Mouse (Mus musculus) embryonic stem cell, embryonic (primary cell): ENCODE data around the gene Ofd1.

Source experiments
- CTCF ChIA-PET, 4 experiments: fragments of 300-600 bp in 2 of 4; fragments of 350-600 bp in 2 of 4; sonication (Branson Sonifier 250); formaldehyde crosslinking; loops; one replicate each; lab custom pipeline; 2022; ENCODE audit warnings: inconsistent platforms in 2 of 4; lab: Charles Lee
- POLR2A ChIA-PET, 4 experiments: fragments of 300-600 bp in 2 of 4; fragments of 350-600 bp in 2 of 4; sonication (Branson Sonifier 250); formaldehyde crosslinking; loops; one replicate each; lab custom pipeline; 2022; ENCODE audit warnings: antibody characterized with exemption in 4 of 4, inconsistent platforms in 1 of 4; lab: Charles Lee

Gene Ofd1

GRCm38 (mm10) chrX:166440616-166441063 lies at the start of gene Ofd1:
TSS of gene Ofd1 (minus strand) at chrX:166440704.
- CTCF ChIA-PET = interaction anchor here in 1 of 4 experiments (0.6 to 1.4 kb wide), 2 partner anchors 25 to 215 kb away, joined by 3 read pairs; no protein-coding TSS in a partner anchor

GRCm38 (mm10) chrX:166479365-166479983 lies 39.0 kb upstream of the Ofd1 start, which contains the start of gene Rab9:
TSS of gene Rab9 (minus strand) at chrX:166479867.
- ChIA-PET POLR2A (interaction anchor here in 3 of 4 experiments (0.5 to 3.0 kb wide), 59 partner anchors 9 to 1219 kb away, joined by 3 to 54 read pairs (median 5); partner anchors contain the start of genes Ofd1 (in 3 of the 3), Trappc2 (in 3 of the 3) and Gemin8 (in 2 of the 3)), CTCF (interaction anchor here in 1 of 4 experiments (0.5 to 1.2 kb wide), 3 partner anchors 9 to 754 kb away, joined by 3 read pairs; no protein-coding TSS in a partner anchor)

More at GRCm38 (mm10) chrX:166440616-166441063, at the start of gene Ofd1:
- POLR2A ChIA-PET = interaction anchor here (0.6 to 3.2 kb wide), 65 partner anchors 9 to 1864 kb away, joined by 3 to 54 read pairs (median 4); partner anchors contain the start of genes Rab9 (in 3 of the 4), Tceanc (in 2 of the 4), Gemin8 (in 1 of the 4) and Tmsb4x (in 1 of the 4)

GRCm38 (mm10) chrX:166478631-166479364 lies 38.3 kb upstream of the Ofd1 start:
- CTCF ChIA-PET = interaction anchor here in 1 of 4 experiments (1.0 to 1.2 kb wide), 2 partner anchors 8 to 33 kb away, joined by 3 read pairs; no protein-coding TSS in a partner anchor
- POLR2A ChIA-PET = interaction anchor here in 3 of 4 experiments (0.6 to 3.0 kb wide), 40 partner anchors 8 to 731 kb away, joined by 3 to 54 read pairs (median 6); partner anchors contain the start of genes Ofd1 (in 3 of the 3), Trappc2 (in 3 of the 3) and Gemin8 (in 2 of the 3)

- CTCF ChIA-PET = no interaction called here
- POLR2A ChIA-PET = interaction anchor here in 2 of 4 experiments (0.6 to 1.6 kb wide), 2 partner anchors 37 to 44 kb away, joined by 3 to 7 read pairs; partner anchors contain the start of genes Ofd1 (in 1 of the 2) and Trappc2 (in 1 of the 2)
Observed at GRCm38 (mm10) chrX:166477393-166477792, 36.9 kb upstream of the Ofd1 start.

GRCm38 (mm10) chrX:166472612-166473011 lies 32.1 kb upstream of the Ofd1 start:
- ChIA-PET CTCF (no interaction called here), POLR2A (interaction anchor here in 1 of 4 experiments (1.2 kb wide), 1 partner anchor 15 kb away, joined by 4 read pairs; no protein-coding TSS in a partner anchor)

GRCm38 (mm10) chrX:166468321-166468720 lies 27.8 kb upstream of the Ofd1 start:
- POLR2A ChIA-PET = interaction anchor here in 3 of 4 experiments (0.8 to 2.1 kb wide), 10 partner anchors 9 to 151 kb away, joined by 3 to 13 read pairs (median 4); partner anchors contain the start of genes Ofd1 (in 2 of the 3), Rab9 (in 2 of the 3) and Trappc2 (in 2 of the 3)
- CTCF ChIA-PET = no interaction called here

GRCm38 (mm10) chrX:166455525-166455924 lies 15.0 kb upstream of the Ofd1 start:
- POLR2A ChIA-PET = interaction anchor here in 1 of 4 experiments (0.7 to 1.3 kb wide), 5 partner anchors 12 to 67 kb away, joined by 3 to 4 read pairs (median 3); partner anchors contain the start of gene Trappc2
- CTCF ChIA-PET = no interaction called here

- POLR2A ChIA-PET = interaction anchor here in 1 of 4 experiments (1.3 kb wide), 1 partner anchor 14 kb away, joined by 3 read pairs; no protein-coding TSS in a partner anchor
- CTCF ChIA-PET = no interaction called here
Observed at GRCm38 (mm10) chrX:166454331-166454730, 13.8 kb upstream of the Ofd1 start.

- ChIA-PET POLR2A (interaction anchor here in 1 of 4 experiments (1.0 to 1.1 kb wide), 2 partner anchors 13 to 25 kb away, joined by 4 to 5 read pairs; partner anchors contain the start of genes Ofd1, Rab9 and Trappc2), CTCF (no interaction called here)
Observed at GRCm38 (mm10) chrX:166453532-166453931, 13.0 kb upstream of the Ofd1 start.

- CTCF ChIA-PET = no interaction called here
- POLR2A ChIA-PET = interaction anchor here in 2 of 4 experiments (1.0 to 1.9 kb wide), 3 partner anchors 35 to 66 kb away, joined by 3 to 7 read pairs (median 4); partner anchors contain the start of gene Rab9 (in 2 of the 2)
Observed at GRCm38 (mm10) chrX:166444552-166444951, 4.0 kb upstream of the Ofd1 start.

- POLR2A ChIA-PET = interaction anchor here (0.6 to 3.2 kb wide), 75 partner anchors 8 to 1890 kb away, joined by 3 to 54 read pairs (median 4); partner anchors contain the start of genes Rab9 (in 3 of the 4), Tceanc (in 2 of the 4), Gemin8 (in 1 of the 4) and Tmsb4x (in 1 of the 4)
- CTCF ChIA-PET = interaction anchor here in 3 of 4 experiments (0.6 to 1.4 kb wide), 6 partner anchors 9 to 244 kb away, joined by 3 to 4 read pairs (median 3); no protein-coding TSS in a partner anchor
Observed at GRCm38 (mm10) chrX:166440036-166440615, 378 bp downstream of the Ofd1 start, which contains the start of gene Trappc2. TSS of gene Trappc2 (plus strand) at chrX:166440574.

- CTCF ChIA-PET = no interaction called here
- POLR2A ChIA-PET = interaction anchor here in 1 of 4 experiments (1.7 kb wide), 1 partner anchor 10 kb away, joined by 3 read pairs; no protein-coding TSS in a partner anchor
Observed at GRCm38 (mm10) chrX:166434812-166435211, 5.7 kb downstream of the Ofd1 start.

- ChIA-PET CTCF (interaction anchor here (0.6 to 1.4 kb wide), 13 partner anchors 9 to 1088 kb away, joined by 3 to 6 read pairs (median 3); partner anchors contain the start of genes Ofd1 (in 1 of the 4) and Trappc2 (in 1 of the 4)), POLR2A (interaction anchor here in 3 of 4 experiments (0.7 to 2.6 kb wide), 4 partner anchors 11 to 245 kb away, joined by 3 to 16 read pairs (median 4); partner anchors contain the start of genes Ofd1 (in 2 of the 3) and Trappc2 (in 2 of the 3))
Observed at GRCm38 (mm10) chrX:166416196-166416595, 24.3 kb downstream of the Ofd1 start.

- CTCF ChIA-PET = interaction anchor here in 1 of 4 experiments (1.4 kb wide), 1 partner anchor 8 kb away, joined by 6 read pairs; no protein-coding TSS in a partner anchor
- POLR2A ChIA-PET = interaction anchor here in 1 of 4 experiments (1.4 to 1.6 kb wide), 2 partner anchors 32 to 72 kb away, joined by 3 to 4 read pairs; partner anchors contain the start of genes Rab9 and Trappc2
Observed at GRCm38 (mm10) chrX:166407865-166408264, 32.6 kb downstream of the Ofd1 start.

- POLR2A ChIA-PET = no interaction called here
- CTCF ChIA-PET = interaction anchor here in 2 of 4 experiments (0.6 to 1.4 kb wide), 4 partner anchors 12 to 840 kb away, joined by 3 to 4 read pairs (median 3); no protein-coding TSS in a partner anchor
Observed at GRCm38 (mm10) chrX:166393753-166394152, 46.8 kb downstream of the Ofd1 start.

- POLR2A ChIA-PET = no interaction called here
Observed at GRCm38 (mm10) chrX:166386656-166387055, 53.8 kb downstream of the Ofd1 start.

GRCm38 (mm10) chrX:166384935-166385334 lies 55.6 kb downstream of the Ofd1 start:
- ChIA-PET POLR2A (no interaction called here), CTCF (no interaction called here)

More at GRCm38 (mm10) chrX:166386656-166387055, 53.8 kb downstream of the Ofd1 start:
- CTCF ChIA-PET = no interaction called here
